Mouse (Mus musculus) intestine, embryonic 14.5 days (tissue): ENCODE measurements around the gene Zfp668. TPM values are rescaled to one million over a fixed set of nuclear protein-coding genes. Genes with fewer than 3 reads are reported as not detected.

ENCODE experiments used
- ATAC-seq: fragments of 200-750 bp; cut with Nextera tagmentation; replicated peaks from 2 replicates; pipeline ENCODE4 v1.8.0; 2017; ENCODE audit warnings: low read depth, moderate number of reproducible peaks, moderate TSS enrichment, moderate library complexity; ENCODE audit not compliant: low FRiP score, low TSS enrichment
- DNase-seq: peaks from one replicate; pipeline ENCODE4 v3.0.0-alpha.2; 2018; ENCODE audit warnings: low spot score
- H3K27ac ChIP-seq: fragments of 300-500 bp; sonication (generic); 2 replicates; pipeline ENCODE4 v1.5.1; 2014; ENCODE audit warnings: low read depth, mild to moderate bottlenecking, control low read depth
- H3K27me3 ChIP-seq: fragments of 300-500 bp; sonication (generic); replicated peaks from 2 replicates; pipeline ENCODE4 v1.6.1; 2014; ENCODE audit warnings: low read length, control low read depth; ENCODE audit not compliant: control insufficient read depth, insufficient read depth
- H3K36me3 ChIP-seq: fragments of 300-500 bp; sonication (generic); 2 replicates; pipeline ENCODE4 v1.6.1; 2014; ENCODE audit warnings: low read length, control low read depth; ENCODE audit not compliant: control insufficient read depth, insufficient read depth
- H3K4me1 ChIP-seq: fragments of 300-500 bp; sonication (generic); replicated peaks from 2 replicates; pipeline ENCODE4 v1.6.1; 2014; ENCODE audit warnings: low read length, control low read depth, mixed read lengths; ENCODE audit not compliant: control insufficient read depth, insufficient read depth
- H3K4me2 ChIP-seq: fragments of 300-500 bp; sonication (generic); 2 replicates; pipeline ENCODE4 v1.6.1; 2014; ENCODE audit warnings: low read length
- H3K4me3 ChIP-seq: fragments of 300-500 bp; sonication (generic); 2 replicates; pipeline ENCODE4 v1.5.1; 2014; ENCODE audit warnings: low read depth, low read length, control low read depth, mixed read lengths
- H3K9ac ChIP-seq: fragments of 300-500 bp; sonication (generic); 2 replicates; pipeline ENCODE4 v1.6.1; 2014; ENCODE audit warnings: mild to moderate bottlenecking, low read length
- H3K9me3 ChIP-seq: fragments of 300-500 bp; sonication (generic); 2 replicates; pipeline ENCODE4 v1.6.1; 2016; ENCODE audit warnings: low read length, control low read depth; ENCODE audit not compliant: control insufficient read depth
- WGBS: fragments of 180-500 bp; shearing (Covaris S2); extraction: QIAGEN DNeasy Blood & Tissue Kit; methylation state at CpG from one replicate; pipeline ENCODE4 v1.1.7; 2014; 5-methylcytosine and 5-hydroxymethylcytosine counted together
- polyA plus RNA-seq: library from polyadenylated mRNA; unstranded; fragments of >200 nt; fragmentation: Nextera tagmentation; extraction: Ambion mirVana; gene quantifications from 2 replicates; pipeline ENCODE4 v1.2.1, GENCODE M21; 2014

Zfp668 gene
- polyA plus RNA-seq, 1 experiment from 2014 or later = 15.7 TPM

DNA sequence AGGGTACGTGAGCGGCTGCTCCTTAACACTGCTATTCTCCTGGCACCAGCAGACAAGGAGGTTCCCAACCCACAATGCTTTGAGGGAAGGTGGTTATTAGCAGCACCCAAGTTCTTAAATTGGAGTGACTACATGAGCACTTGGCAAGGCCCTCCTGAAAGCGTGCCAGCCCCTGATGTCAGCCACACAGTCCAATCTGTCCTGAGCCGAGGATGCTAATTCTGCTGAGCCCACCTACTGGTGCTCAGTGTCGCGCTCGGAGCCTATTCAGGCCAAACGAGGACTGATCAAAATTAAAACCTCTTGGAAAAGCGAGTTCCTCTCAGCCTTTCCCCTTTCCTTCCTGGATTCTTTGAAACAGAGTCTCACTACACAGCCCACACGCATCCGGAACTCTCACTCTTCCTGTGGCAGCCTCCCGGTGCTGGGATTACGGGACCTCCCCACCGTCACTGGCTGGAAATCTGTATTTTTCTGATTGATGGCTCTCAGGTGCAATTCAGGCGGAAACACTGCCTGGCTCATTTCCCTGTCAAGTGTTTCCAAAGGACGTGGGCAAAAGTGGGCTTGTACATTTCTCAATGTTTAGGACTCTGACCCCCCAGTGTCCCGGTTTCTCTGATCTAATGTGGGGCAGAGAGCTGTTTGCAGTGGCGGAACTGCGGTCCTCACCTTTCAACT, 62.2 kb downstream of the Zfp668 start:
- Histone ChIP-seq H3K9ac (no peak overlapping the region), H3K4me1 (no peaks in the 10 kb centered on the region), H3K36me3 (peaks cover 10% of the 10 kb centered on the region; the same call in 1 of the 2 replicates), H3K27me3 (no peaks in the 10 kb centered on the region), H3K9me3 (no peaks in the 10 kb centered on the region), H3K4me3 (no peak overlapping the region), H3K27ac (no peak overlapping the region), H3K4me2 (no peak overlapping the region)
- no peak for ATAC-seq
- WGBS = 79% methylated on average over 19 of the region's 19 CpGs
- no peak for DNase-seq

DNA sequence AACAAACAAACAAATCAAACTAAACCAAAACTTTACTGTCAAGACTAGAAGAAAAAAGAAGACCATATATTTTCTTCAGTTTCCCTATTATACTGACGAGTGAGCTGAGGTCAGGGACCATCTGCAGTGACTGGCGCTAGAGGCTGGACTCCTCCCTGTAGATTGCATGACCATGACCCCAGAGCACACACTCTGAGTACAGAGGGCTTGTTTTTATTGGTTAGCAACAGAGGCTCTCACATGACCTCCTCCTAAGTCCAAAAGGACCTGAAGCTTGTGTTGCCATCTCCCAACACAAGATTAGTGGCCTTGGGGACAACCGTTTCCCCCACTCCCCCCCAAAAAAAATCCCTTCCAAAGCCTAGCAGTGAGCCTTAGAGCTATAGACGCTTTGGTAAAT, 62.8 kb downstream of the Zfp668 start:
- no peak overlapping the region for H3K4me3 ChIP-seq
- no peak overlapping the region for H3K27ac ChIP-seq
- no peaks in the 10 kb centered on the region for H3K9me3 ChIP-seq
- H3K36me3 ChIP-seq = peaks cover 10% of the 10 kb centered on the region; the same call in 1 of the 2 replicates
- no peaks in the 10 kb centered on the region for H3K4me1 ChIP-seq
- H3K4me2 ChIP-seq = no peak overlapping the region
- no peak for DNase-seq
- H3K9ac ChIP-seq = no peak overlapping the region
- 84% methylated on average over 4 of the region's 4 CpGs for WGBS
- H3K27me3 ChIP-seq = no peaks in the 10 kb centered on the region
- no peak for ATAC-seq

Other genes with a start within 250 kb of the Zfp668 start
- gene Bcl7c, start 167.9 kb downstream of the Zfp668 start, polyA plus RNA-seq = 50.3 and 56.4 TPM in 2 replicates
- 13.6 and 14.0 TPM in 2 replicates for gene Ctf1, start 164.1 kb downstream of the Zfp668 start, polyA plus RNA-seq
- gene Ctf2, start 144.7 kb downstream of the Zfp668 start, polyA plus RNA-seq = 0.27 and 0.30 TPM in 2 replicates
- gene Fbxl19, start 132.3 kb downstream of the Zfp668 start, polyA plus RNA-seq = 3.3 and 4.2 TPM in 2 replicates
- 17.1 and 21.9 TPM in 2 replicates for gene Orai3, start 107.0 kb downstream of the Zfp668 start, polyA plus RNA-seq
- 25.0 and 25.6 TPM in 2 replicates for gene Setd1a, start 100.2 kb downstream of the Zfp668 start, polyA plus RNA-seq
- gene Gm49388, start 91.2 kb downstream of the Zfp668 start, polyA plus RNA-seq = 0.43 TPM in 1 of 2 replicates, not detected in the other
- 21.6 and 22.0 TPM in 2 replicates for gene Hsd3b7, start 76.2 kb downstream of the Zfp668 start, polyA plus RNA-seq
- gene Stx4a, start 52.5 kb downstream of the Zfp668 start, polyA plus RNA-seq = 21.7 and 28.1 TPM in 2 replicates
- 4.9 and 6.1 TPM in 2 replicates for gene Stx1b, start 52.3 kb downstream of the Zfp668 start, polyA plus RNA-seq
- 15.0 and 16.3 TPM in 2 replicates for gene Zfp646, start 607 bp downstream of the Zfp668 start, polyA plus RNA-seq
- gene Prss53, start 14.1 kb upstream of the Zfp668 start, polyA plus RNA-seq = 0.63 and 0.64 TPM in 2 replicates
- not detected in 2 replicates for gene Gm21974, start 18.6 kb upstream of the Zfp668 start, polyA plus RNA-seq
- 157 and 174 TPM in 2 replicates for gene Vkorc1, start 18.8 kb upstream of the Zfp668 start, polyA plus RNA-seq
- gene Bckdk, start 27.3 kb upstream of the Zfp668 start, polyA plus RNA-seq = 188 and 189 TPM in 2 replicates
- 37.9 and 41.9 TPM in 2 replicates for gene Kat8, start 35.7 kb upstream of the Zfp668 start, polyA plus RNA-seq
- 39.8 and 41.6 TPM in 2 replicates for gene Prss8, start 53.3 kb upstream of the Zfp668 start, polyA plus RNA-seq
- 8.6 and 11.0 TPM in 2 replicates for gene Prss36, start 69.9 kb upstream of the Zfp668 start, polyA plus RNA-seq
- 52.5 and 59.5 TPM in 2 replicates for gene Fus, start 90.6 kb upstream of the Zfp668 start, polyA plus RNA-seq
- 208 and 275 TPM in 2 replicates for gene Pycard, start 117.0 kb upstream of the Zfp668 start, polyA plus RNA-seq
- 0.16 TPM in 1 of 2 replicates, not detected in the other for gene Trim72, start 127.1 kb upstream of the Zfp668 start, polyA plus RNA-seq
- gene Itgam, start 185.8 kb upstream of the Zfp668 start, polyA plus RNA-seq = 0.94 and 1.7 TPM in 2 replicates
- gene Gm49368, start 185.9 kb upstream of the Zfp668 start, polyA plus RNA-seq = 0.04 TPM in 1 of 2 replicates, not detected in the other